Mouse (Mus musculus) liver, embryonic 14.5 days (tissue): ENCODE results near the gene Dock11.

Experiments used
- CTCF ChIP-seq: IDR thresholded peaks from 2 replicates; pipeline ENCODE4 v1.5.1; 2016; ENCODE audit warnings: antibody characterized with exemption, low read depth, control low read depth
- EP300 ChIP-seq: IDR thresholded peaks from 2 replicates; pipeline ENCODE4 v1.6.1; 2016; ENCODE audit warnings: antibody characterized with exemption, low read depth

DNA sequence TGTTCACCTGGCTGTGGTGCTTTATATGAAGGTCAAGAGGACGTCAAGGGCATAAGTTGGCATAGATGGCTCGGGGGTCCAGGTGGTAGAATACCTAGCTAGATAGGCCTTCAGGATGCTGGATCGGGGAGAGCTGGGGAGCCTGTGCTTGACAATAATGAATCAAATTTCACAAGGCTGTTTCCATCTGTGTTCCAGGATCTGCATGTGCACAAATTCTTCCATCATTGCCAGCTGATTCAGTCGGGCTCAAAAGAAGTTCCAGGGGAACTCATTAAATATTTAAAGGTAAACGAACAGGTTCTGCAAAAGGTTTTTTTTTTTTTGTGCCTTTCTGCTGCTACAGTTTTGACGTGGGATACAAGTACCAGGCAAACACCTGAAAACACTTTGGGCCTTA is 105.6 kb downstream of the Dock11 start:
- TF ChIP-seq EP300 (no peak), CTCF (no peak)
